Mouse (Mus musculus) ES-E14 (cell line): ENCODE measurements at regions not wholly inside any gene's neighbourhood (a gene's known extent, or its start where the extent isn't known, plus 50 kb on each side); places are given as distances from the start of the nearest gene placed in this dataset.

Experiments used
- CHD2 ChIP-seq: IDR thresholded peaks from 2 replicates; pipeline ENCODE4 v1.6.1; 2014; ENCODE audit warnings: mild to moderate bottlenecking, low read depth, low read length, inconsistent platforms
- MAFK ChIP-seq: IDR thresholded peaks from 2 replicates; pipeline ENCODE4 v1.6.1; 2014; ENCODE audit warnings: mild to moderate bottlenecking, low read depth, low read length, inconsistent platforms; ENCODE audit not compliant: insufficient read depth

GRCm38 (mm10) chr3:38361411-38361810 is 123.2 kb downstream of the Ankrd50 start:
- TF ChIP-seq CHD2: no peak
- no peak for TF ChIP-seq MAFK
